Mouse (Mus musculus): ENCODE measurements around the gene Cpt1c.

Gene Cpt1c

DNA sequence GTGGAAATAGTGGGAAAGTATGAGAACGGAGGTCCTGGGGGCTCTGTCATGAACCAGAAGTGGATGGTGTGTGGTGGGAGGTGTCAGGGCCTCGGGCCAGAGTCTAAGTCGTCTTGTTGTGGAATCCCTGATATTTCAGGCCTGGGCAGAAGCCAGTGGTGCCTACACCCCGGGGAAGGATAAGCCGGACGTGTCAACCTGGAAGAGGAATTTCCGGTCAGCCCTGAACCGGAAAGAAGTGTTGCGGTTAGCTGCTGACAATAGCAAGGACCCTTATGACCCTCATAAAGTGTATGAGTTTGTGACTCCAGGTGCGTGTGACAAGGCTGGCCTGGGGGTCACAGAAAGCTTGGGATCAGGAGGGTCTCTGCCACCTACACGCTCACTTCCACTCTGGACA is 25.1 kb upstream of the Cpt1c start:
- DNase-seq (ENCODE audit: low spot score), result no peak

DNA sequence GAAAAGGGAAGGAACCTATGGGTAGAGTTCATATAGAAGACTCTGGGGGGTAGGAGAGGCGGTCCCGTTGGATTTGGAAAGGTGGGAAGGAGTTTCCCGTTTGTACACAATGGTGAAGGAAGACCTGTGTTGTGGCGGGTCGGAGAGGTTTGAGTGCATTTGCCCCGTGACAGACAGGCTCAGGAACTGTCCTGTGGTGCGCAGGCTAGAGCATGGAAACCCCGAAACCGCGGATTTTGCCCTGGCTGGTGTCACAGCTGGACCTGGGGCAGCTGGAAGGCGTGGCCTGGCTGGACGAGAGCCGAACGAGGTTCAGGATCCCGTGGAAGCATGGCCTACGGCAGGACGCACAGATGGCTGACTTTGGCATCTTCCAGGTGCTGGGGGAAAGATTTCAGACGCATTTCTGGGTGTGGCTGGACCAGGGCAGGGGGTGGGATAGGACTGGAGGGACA is 23.9 kb upstream of the Cpt1c start, which contains the start of gene Bcl2l12:
TSS of gene Bcl2l12 (minus strand) at position 212 of the 455 bp plus-strand sequence.
- no peak for DNase-seq (ENCODE audit: low spot score)

DNA sequence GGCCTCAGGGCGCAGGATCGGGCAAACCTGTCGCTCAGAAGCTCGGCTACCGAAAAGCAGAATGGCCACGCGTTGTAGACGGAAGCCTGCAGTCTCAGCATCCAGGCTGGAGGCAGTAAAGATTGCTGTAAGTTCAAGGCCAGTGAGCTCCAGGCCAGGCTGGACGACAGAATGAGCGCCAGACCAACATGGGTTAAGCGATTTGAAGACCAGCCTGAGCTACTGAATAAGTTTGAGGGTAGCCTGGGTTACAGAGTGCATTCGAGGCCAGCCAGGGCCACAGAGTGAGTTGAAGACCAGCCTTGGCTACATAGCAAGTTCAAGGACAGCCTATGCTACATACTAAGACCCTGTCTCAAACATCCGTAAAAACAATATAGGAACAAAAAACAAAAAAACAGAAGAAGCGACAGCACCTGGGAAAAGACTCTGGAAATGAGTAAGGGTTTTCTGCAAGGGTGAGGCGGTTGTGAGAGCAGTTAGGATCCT is 23.3 kb upstream of the Cpt1c start:
- DNase-seq (ENCODE audit: low spot score), result no peak

DNA sequence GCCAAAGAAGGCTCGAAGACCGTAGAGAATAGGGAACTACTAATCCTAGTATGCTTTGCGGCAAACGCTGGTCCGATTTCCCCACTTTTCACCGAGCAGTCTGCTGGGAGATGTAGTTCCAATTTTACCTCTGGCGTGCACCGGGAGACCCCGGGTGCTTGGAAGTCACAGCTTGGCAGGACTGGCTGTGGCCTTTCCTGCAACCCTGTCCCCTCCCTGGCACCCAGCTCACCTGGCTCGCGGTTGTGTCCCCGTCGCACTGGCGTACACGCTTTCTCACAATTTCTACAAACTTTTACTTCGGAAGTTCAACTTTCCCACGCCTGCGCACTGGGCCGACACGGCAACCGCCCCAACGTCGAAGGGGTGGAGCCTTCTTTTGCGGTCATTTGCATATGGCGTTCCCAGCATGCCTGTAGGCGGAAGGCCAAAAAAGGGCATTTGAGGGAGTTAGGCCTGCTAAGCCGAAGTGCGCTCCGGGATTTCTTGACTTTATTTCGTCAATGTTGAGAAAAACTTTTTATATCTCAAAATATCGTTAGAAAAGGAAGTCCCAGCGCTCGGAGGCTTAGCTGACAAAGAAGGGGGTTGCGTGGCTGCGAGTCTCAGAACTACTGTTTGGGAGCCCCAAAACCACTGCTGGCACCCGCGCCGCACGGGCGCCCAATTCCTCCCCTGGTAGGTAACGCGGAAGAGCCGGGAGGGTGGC is 22.7 kb upstream of the Cpt1c start, which contains the start of gene Irf3:
TSS of gene Irf3 (plus strand) at position 418 of the 709 bp plus-strand sequence.
- peak; percentile 96 for DNase-seq (ENCODE audit: low spot score)

DNA sequence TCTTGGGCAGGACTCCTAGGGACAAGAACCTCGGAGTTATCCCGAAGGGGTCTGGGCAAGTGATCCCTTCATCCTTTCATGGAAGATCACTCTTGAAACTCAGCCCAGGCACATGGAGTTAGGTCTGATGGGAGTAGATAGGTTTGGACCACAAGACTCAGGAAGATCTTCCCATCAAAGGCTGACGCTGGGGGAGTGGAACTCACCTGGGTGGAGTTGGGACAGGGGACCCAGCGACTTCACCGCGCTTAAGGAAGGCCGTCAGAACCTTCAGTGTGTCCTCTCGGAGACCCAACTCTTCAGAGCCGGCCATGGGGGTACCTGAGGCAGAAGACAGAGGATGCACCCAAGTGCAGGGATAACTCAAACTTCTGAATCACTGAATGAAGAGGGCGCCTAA is 22.0 kb upstream of the Cpt1c start:
- DNase-seq (ENCODE audit: low spot score), result no peak

DNA sequence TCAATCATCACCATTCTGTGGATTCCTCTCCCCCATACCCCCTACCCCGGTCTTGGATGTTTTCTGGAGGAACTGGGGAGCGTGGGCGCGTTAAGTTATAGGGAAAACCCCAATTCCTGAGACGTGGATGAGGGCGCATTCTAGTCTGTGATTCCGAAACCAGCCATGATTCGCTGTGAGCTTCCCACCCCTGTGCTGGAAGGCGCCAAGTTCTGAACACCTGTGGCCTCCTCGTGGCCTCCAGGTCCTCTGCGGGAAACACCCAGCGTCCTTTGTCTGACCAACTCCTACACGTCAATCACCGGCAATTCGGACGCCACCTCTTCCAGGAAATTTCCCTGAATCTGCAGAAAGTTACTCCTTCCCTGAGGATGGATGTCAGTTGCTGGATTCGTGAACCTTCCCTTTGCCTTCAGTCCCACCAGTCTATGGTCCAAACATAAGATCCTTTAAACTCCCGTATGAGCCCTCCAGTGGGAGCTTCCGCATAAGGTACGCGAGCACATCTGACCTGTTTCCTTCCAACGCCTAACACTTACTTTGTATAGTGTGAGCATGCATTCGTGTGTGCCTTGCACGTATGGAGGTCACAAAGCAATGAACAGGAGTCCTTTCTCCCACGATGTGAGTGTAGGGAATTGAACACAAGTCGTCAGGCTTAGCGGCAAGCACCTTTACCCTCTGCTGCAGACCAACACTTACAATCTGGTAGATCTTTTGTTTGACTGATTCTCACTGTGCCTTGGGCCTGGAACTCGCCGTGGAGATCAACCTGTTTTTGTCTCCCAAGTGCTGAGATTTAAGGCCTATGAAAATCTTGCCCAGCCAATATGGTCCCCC is 12.4 kb upstream of the Cpt1c start:
- DNase-seq (ENCODE audit: low spot score), result no peak

DNA sequence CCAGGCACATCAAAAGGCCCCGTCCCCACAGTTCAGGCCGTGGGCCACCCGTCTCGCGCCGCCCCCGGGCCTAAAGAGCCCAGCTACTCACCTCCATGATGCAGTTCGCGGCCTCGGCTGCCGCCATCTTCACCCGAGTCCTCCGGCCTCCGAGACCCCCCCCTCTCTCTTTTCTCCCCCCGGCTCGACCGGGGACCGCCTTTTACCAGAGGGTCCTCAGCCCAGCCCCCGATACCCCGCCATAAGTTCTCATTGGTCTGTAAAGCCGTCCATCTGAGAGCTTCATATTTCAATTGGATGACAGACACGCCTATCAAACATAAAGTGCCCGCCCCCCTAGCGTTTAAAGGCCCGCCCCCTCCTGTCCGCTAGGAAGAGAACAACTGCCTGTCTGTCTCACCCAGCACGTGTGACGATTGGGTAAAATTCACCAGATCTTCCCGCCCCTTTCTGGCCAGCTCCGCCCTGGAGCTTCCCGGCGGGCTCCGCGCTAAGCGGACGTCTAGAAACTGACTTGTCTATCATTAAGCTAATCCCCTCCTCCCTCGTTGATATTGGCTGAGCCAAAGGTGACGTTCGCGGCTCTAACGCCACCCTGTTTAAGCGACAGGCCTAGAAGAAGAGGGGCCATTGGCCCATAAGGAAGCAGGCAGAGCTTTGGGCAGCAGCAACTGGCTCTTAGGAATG is 11.7 kb upstream of the Cpt1c start, which contains the start of gene Prmt1:
TSS of gene Prmt1 (minus strand) at position 377 of the 687 bp plus-strand sequence.
- DNase-seq (ENCODE audit: low spot score), result peak; percentile 99

DNA sequence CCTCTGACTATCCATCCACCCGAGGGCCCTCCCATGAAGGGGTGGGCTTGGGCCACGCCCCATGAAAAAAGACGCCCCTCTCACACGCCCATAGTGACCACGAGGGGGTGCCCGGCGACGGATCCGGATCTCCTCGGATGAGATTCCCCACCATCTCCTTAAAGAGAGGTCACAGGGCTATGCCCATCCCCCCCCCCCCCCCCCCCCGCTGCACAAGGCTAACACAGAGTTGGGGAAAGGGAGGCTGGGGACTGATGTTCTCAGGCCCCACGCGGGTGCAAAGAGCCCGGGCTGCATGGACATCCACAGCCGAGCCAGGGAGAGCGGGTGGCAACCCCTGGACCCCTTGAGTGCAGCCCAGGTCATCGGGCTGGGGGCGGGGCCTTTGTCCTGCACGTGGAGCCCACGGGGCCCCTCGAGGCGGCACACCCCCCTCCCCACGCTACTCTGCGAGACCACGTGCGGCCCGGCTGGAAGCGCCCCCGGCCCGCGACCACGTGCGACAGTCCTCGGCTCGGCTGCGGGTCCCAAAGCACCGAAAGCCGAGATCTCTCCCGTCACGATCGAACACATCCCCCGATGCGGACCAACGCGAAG is 11.0 kb upstream of the Cpt1c start:
- peak; percentile 83 for DNase-seq (ENCODE audit: low spot score)

DNA sequence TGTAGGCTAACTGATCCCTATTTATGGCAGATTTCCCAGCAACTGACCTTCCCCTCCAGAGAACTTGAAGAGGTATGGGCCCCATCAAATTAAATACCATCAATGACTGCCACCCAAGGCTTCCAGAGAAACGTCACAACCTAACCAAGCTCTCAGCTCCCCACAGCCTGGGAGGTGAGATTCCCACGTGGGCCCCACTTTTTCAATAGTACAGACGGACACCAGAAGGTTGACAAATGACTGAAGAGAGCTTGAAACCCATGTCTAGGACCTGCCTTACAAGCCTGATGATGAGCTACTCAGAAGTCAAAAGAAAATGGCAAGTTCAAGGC is 10.1 kb upstream of the Cpt1c start:
- DNase-seq (ENCODE audit: low spot score), result no peak

DNA sequence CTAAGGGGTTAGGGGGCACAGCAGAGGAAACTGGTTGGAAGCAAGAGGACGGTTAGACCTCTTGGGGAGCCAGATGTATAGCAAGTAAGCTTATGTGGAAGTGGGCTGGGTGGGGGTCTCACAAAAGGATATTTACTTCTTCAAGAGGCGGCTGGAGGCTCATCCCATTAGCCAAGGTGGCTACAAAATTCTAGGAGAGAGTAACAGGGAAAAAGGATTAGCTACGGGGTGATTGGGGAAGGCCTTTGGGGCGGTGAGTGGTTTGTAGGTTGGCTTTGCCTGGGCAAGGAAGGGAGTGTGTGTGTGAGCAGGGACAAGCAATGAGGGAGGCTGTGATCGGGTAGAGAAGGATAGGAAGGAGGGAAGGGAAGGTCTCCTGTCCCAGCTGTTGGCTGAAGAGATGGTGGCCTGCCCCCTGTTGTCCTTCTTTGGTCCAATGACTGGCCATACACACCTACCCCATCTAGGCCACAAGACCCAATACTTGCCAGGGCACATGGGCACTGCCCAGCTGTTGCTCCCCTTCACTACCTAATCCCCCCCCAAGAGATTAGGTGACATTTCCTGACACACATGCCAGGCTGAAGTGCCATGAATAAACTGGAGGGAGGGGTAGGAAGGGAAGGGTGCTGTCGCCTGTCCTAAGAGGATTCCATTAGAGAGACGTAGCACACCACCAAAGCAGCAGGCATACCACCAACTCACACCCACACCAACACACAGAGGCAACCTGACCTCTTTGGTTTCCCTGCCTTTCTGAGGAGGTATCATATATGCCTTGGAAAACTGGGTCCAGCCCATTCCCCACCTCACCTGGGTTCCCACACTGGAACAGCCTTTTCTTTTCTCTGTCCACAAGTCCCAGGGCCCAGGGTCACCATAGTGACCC is 9.5 kb upstream of the Cpt1c start:
- DNase-seq (ENCODE audit: low spot score), result no peak

DNA sequence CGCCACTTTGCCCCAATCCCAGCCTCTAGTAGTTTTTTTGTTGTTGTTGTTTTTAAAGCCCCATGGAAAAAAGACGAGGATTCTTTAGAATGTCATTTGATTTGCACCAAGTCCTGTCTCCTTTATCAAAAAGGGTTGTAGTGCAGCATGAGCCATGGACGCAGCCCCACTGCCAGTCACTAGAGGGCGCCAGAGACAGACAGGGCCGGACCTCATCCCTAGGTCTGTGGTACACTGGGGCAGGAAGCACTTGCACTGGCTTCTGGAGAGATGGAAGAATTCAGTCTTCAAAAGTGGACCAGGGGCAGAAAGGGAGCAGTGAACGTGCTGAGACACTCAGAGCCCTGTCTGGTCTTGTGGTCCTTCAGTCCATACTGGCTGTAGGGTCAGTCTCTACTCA is 8.4 kb upstream of the Cpt1c start:
- DNase-seq (ENCODE audit: low spot score), result peak; percentile 74

DNA sequence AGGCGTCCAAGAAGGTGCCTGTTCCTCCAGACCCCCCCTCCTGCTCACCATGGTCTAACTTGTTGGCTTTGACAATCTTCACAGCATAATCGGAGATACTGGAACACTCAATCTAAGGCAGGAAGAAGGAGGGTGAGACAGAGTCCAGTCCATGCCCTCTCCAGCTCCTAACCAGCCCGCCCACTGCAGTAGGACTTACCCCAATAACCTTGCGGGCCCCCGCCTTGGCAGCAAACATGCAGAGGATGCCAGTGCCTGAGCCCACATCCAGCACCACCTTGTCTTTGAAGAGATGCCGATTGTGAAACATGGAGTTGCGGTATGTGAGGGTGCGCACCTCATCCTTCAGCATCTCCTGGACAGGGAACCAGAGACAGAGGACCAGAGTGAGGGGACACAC is 6.9 kb upstream of the Cpt1c start:
- DNase-seq (ENCODE audit: low spot score), result no peak

DNA sequence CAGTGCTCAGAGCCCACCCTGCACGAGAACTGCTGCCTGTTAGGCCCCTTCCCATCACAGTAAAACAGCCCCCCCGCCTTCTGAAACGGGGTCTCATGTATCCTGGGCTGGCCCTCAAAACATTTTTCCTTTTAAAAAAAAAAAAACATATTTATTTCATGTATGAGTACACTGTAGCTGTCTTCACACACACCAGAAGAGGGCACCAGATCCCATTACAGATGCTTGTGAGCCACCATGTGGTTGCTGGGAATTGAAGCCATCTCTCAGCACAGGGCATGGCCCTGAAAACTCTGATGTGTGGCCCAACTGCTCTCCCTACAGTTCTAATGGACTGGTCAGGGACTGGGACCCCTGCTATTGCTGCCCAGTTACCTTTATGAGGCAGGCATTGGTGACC is 3.6 kb upstream of the Cpt1c start:
- no peak for DNase-seq (ENCODE audit: low spot score)

DNA sequence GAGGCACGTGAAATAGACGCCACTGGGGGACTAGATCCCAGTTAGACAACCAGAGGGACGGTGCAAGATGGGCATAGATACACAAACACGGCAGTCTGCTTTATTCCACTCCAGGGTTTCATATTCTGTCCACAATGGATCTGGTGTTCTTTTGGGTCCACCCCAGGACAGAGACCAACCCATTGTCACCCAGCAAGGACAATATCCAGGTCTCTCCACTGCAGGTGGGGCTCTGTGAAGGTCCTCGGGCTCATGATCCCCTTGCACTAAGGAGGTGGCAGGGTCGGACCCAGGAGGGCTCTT is 417 bp upstream of the Cpt1c start:
- no peak for DNase-seq (ENCODE audit: low spot score)

DNA sequence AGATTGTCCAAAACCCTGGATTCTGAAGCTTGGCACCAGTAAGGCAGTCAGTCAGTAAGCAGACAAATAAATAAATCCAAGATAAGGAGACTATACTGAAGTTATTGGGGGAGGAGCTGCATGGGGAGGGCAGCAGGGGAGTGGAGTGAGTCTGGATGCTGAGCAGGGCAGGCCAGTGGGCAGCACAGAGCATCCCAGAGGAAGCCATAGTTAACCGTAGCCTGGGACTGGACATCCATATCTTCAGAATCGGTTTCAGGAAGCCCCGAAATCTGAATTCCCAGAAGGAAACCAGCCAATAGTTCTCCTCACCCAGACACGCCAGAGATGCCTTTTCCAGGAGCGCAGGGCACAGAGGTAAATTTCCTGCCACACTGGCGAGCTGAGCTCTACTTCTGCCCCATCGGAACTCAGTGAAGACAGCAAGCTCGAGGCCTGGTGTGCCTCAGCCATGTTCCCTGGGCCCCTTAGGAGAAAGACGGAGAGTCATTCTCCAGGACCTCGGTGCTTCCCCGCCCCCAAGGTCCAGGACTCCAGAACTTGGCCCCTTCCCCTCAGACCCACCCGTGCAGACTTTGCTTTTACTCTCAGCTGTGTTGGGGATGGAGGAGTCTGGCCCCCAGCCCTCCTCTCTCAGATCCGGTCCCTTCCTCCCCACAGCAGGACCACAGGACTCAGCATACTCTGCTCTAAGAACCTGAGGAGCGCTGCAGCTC is 1.1 kb downstream of the Cpt1c start:
- no peak for DNase-seq (ENCODE audit: low spot score)

DNA sequence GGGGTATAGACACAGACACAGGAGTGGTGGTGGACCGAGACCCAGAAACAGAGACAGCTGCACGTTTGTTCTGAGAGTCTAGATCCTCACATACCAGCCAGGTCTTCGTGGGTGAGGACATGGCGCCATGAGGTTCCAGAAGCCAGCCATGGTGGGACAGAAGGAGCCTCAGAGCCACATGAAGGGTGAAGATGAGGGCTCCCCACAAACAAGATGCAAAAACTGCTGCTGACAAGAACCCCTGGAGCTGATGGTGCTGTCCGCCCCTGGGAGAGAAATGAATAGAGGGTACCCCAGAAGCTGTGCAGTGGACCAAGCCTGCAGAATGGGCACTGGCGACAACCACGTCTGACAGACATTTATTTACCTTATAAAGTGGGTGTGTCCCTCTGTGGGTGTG is 3.5 kb downstream of the Cpt1c start:
- DNase-seq (ENCODE audit: low spot score), result no peak

DNA sequence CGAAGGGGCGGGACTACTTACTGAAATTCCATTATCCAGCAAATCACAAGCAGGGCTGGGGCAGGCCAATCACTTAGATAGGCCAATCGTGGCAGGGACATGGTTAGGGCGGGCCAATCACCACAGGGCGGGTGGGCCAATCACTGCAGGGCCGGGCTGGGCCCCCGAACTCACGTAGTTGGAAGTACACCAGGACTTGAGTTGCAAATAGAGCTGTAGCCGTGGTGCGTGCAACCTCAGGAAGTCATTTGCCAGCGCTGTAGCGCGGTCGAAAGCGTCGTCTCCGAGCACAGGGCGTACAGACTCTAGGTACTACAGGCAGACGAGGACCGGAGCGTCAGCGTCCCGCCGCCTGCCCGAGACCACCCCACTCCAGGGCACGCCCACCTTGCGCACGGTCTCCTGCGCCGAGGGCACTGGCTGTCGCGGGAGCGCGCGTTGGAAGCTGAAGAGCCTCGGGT is 4.4 kb downstream of the Cpt1c start:
- peak; percentile 90 for DNase-seq (ENCODE audit: low spot score)

DNA sequence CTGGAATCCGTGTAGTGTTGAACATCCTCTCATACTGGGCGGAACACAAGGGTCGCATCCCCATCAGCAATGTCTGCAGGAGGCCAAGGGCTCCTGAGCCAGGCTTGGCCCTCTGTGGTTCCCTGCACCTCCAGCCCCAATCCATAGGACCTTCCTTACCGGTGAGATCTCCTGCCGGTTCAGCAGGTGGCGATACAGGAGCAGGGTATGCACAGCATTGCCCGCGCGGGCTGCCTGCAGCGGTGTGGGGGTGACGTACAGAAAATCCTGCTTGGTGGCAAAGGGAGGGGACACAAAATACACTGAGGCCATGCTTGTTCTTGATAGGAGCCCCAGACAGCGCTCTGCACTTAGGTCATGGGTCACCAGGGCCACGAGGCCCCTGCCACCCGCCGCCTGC is 8.0 kb downstream of the Cpt1c start:
- DNase-seq (ENCODE audit: low spot score), result no peak

DNA sequence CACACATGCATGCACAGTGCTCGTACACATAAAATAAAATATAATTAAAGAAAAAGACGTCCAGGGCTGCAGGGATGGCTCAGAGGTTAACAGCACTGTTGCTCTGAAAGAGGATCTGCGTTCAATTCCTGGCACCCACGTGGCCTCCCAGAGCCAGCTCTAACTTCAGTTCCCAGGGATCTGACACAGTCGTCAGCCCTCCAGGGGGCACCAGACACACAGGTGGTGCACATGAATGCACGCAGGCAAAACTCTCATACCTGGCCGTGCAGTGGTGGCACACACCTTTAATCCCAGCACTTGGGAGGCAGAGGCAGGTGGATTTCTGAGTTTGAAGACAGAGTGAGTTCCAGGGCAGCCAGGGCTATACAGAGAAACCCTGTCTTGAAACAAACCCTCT is 8.7 kb downstream of the Cpt1c start:
- DNase-seq (ENCODE audit: low spot score), result no peak

DNA sequence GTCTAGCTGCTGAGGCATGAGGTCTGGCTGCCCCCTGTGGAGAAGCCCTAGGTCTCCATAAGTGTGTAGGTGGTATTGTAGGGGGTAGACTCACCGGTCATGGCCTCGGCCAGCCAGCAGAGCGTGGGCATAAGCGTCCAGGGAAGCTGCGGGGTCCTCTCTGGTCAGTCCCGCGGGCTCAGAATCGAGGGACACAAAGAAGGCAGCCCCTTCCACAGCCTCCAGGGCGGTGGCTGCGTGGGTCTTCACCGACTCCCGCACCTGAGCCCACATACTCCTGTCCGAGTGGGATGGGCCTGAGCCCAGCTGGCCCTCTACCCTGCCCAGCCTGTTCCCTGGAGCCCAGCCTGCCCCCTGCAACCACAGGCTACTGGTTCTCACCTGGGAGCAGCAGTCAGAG is 9.7 kb downstream of the Cpt1c start:
- DNase-seq (ENCODE audit: low spot score), result no peak

DNA sequence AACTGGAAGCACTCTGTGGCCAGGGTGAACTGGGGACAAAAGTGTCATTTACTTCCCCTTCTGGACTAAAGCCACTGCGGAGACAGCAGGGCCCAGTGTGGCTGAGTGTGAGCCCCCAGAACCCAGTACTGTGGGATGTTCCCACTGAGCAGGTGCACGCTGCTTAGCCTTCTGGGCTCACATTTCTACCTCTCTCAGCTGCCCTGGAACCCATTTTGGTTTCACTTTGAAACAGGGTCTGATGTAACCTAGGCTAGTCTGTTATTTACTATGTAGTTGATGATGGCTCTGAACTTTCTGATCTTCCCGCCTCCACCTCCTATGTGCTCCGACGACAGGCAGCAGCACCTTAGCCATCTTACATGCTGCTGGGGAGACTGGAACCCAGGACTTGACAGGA is 11.8 kb downstream of the Cpt1c start:
- DNase-seq (ENCODE audit: low spot score), result no peak

Measured in testis, postnatal 14 days (tissue).